Mouse (Mus musculus): ENCODE results near the gene Lpin3.

Gene Lpin3

GRCm38 (mm10) chr2:160934451-160934850 is 54.0 kb downstream of the Lpin3 start:
- DNase-seq, result peak in 1 of 2 experiments; percentile 63

GRCm38 (mm10) chr2:160940930-160941709 is 60.6 kb downstream of the Lpin3 start:
- peak; percentile 59 to 69 for DNase-seq

- DNase-seq, result no peak
Measured at GRCm38 (mm10) chr2:160942443-160942842, 62.0 kb downstream of the Lpin3 start.

GRCm38 (mm10) chr2:160951595-160951994 is 71.1 kb downstream of the Lpin3 start:
- DNase-seq, result no peak

GRCm38 (mm10) chr2:160953131-160953873 is 72.8 kb downstream of the Lpin3 start:
- DNase-seq, result peak in 1 of 2 experiments; percentile 52

- no peak for DNase-seq
Measured at GRCm38 (mm10) chr2:160954541-160954940, 74.1 kb downstream of the Lpin3 start.

- peak; percentile 66 to 70 for DNase-seq
Measured at GRCm38 (mm10) chr2:160955331-160955730, 74.9 kb downstream of the Lpin3 start.

All from cerebellum, postnatal 10 days (tissue).